Mouse (Mus musculus) heart, postnatal 0 days (tissue): ENCODE results near the gene Srrd. TPM values are rescaled to one million over a fixed set of nuclear protein-coding genes. Genes with fewer than 3 reads are reported as not detected.
A peak's percentile ranks its signal among the peaks of the same experiment; 100 is the strongest.
"Not testable (repeated sequence)": the region's sequence is repeated elsewhere in the genome, so short reads cannot be mapped to it uniquely, and the experiment has no call there.

Source experiments
- ATAC-seq: fragments of 200-750 bp; cut with Nextera tagmentation; 2 replicates; pipeline ENCODE4 v1.8.0; 2017; ENCODE audit warnings: low read depth, moderate number of reproducible peaks, moderate library complexity; ENCODE audit not compliant: insufficient read depth
- DNase-seq: peaks from one replicate; pipeline ENCODE4 v3.0.0-alpha.2; 2016; ENCODE audit warnings: low spot score
- H3K27ac ChIP-seq: fragments of 300-500 bp; sonication (generic); 2 replicates; pipeline ENCODE4 v1.5.1; 2014; ENCODE audit warnings: low read depth, mild to moderate bottlenecking
- H3K27me3 ChIP-seq: fragments of 300-500 bp; sonication (generic); 2 replicates; pipeline ENCODE4 v1.6.1; 2014; ENCODE audit warnings: low read length, mixed read lengths; ENCODE audit not compliant: control insufficient read depth, insufficient read depth
- H3K36me3 ChIP-seq: fragments of 300-500 bp; sonication (generic); replicated peaks from 2 replicates; pipeline ENCODE4 v1.6.1; 2014; ENCODE audit warnings: low read length, mixed read lengths; ENCODE audit not compliant: control insufficient read depth, insufficient read depth
- H3K4me1 ChIP-seq: fragments of 300-500 bp; sonication (generic); 2 replicates; pipeline ENCODE4 v1.6.1; 2014; ENCODE audit warnings: antibody characterized with exemption; ENCODE audit not compliant: control insufficient read depth, insufficient read depth
- H3K4me2 ChIP-seq: fragments of 300-500 bp; sonication (generic); 2 replicates; pipeline ENCODE4 v1.6.1; 2014; ENCODE audit warnings: low read depth, mild to moderate bottlenecking, low read length, moderate library complexity
- H3K4me3 ChIP-seq: fragments of 300-500 bp; sonication (generic); 2 replicates; pipeline ENCODE4 v1.5.1; 2014; ENCODE audit warnings: low read depth, low read length
- H3K9ac ChIP-seq: fragments of 300-500 bp; sonication (generic); replicated peaks from 2 replicates; pipeline ENCODE4 v1.6.1; 2014; ENCODE audit warnings: low read depth, low read length, mixed read lengths
- H3K9me3 ChIP-seq: fragments of 300-500 bp; sonication (generic); replicated peaks from 2 replicates; pipeline ENCODE4 v1.6.1; 2016; ENCODE audit warnings: low read length; ENCODE audit not compliant: control insufficient read depth
- CTCF ChIP-seq: IDR thresholded peaks from 2 replicates; pipeline ENCODE4 v1.5.1; 2016; ENCODE audit warnings: antibody characterized with exemption, control low read depth, low read depth
- EP300 ChIP-seq: IDR thresholded peaks from 2 replicates; pipeline ENCODE4 v1.6.1; 2016; ENCODE audit warnings: antibody characterized with exemption, low read depth
- WGBS: fragments of 180-500 bp; shearing (Covaris S2); extraction: QIAGEN DNeasy Blood & Tissue Kit; methylation state at CpG from one replicate; pipeline ENCODE4 v1.1.7; 2014; 5-methylcytosine and 5-hydroxymethylcytosine counted together
- polyA plus RNA-seq: library from polyadenylated mRNA; unstranded; fragments of >200 nt; fragmentation: Nextera tagmentation; extraction: Ambion mirVana; gene quantifications from 2 replicates; pipeline ENCODE4 v1.2.1, GENCODE M21; 2015
- total RNA-seq: library from RNA; depleted of rRNA; stranded (reverse); fragments of >200 nt; gene quantifications from 2 replicates; pipeline ENCODE4 v1.2.3, GENCODE M21; 2014; ENCODE audit warnings: low replicate concordance

The Srrd gene
- total and polyA plus RNA-seq, 2 experiments from 2014 or later, result 18.2 to 65.2 TPM

DNA sequence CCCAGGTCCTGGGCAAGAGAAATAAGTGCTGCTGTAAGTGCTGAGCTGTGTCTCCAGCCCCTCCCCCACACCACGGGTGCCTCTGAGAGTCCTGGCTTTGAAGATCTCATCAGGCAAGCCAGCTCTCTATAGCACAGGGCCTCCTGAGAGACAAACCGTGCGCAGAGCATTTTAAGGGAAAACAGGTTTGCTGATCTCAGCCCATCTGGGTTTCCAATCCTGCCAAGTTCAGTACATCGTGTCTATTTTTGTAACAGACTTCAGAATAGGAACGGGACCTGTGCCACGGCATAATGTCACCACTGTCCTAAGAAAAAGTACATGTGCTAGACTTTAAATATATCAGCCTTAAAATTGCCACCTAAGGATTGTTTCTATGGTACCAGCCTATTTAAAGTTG, 21.9 kb downstream of the Srrd start:
- Histone ChIP-seq H3K9me3 (no peaks in the 10 kb centered on the region), H3K4me2 (no peak overlapping the region), H3K9ac (no peak overlapping the region), H3K27me3 (no peaks in the 10 kb centered on the region), H3K27ac (no peak overlapping the region), H3K36me3 (peaks cover 6% of the 10 kb centered on the region; the same call in 1 of the 2 replicates), H3K4me1 (peaks cover 20% of the 10 kb centered on the region), H3K4me3 (no peak overlapping the region)
- DNase-seq, result no peak
- no peak for ATAC-seq
- 39% methylated on average over 6 of the region's 6 CpGs for WGBS
- no peak for TF ChIP-seq EP300
- TF ChIP-seq CTCF, result no peak

DNA sequence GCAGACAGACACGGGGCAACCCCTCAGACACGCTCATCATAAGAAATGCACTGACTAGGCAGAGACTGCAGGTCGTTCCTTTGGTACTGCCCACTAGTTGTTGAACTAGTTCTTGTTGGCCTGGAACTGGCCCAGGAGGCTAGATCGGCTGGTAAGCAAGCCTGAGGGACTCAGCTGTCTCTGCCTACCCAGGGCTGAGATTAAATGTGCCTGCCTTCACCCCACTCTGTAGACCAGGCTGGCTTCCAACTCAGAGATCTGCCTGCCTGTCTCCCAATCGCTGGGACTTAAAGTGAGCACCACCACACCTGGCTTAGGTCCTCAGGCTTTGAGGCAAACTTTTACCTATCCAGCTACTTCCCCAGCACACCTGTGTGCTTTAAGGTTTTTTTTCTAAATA, 22.5 kb downstream of the Srrd start:
- no peaks in the 10 kb centered on the region for H3K9me3 ChIP-seq
- H3K4me1 ChIP-seq, result peaks cover 15% of the 10 kb centered on the region
- no peaks in the 10 kb centered on the region for H3K27me3 ChIP-seq
- no peak overlapping the region for H3K9ac ChIP-seq
- no peak for ATAC-seq
- H3K4me3 ChIP-seq, result no peak overlapping the region
- 78% methylated on average over 5 of the region's 5 CpGs for WGBS
- TF ChIP-seq CTCF (no peak), EP300 (no peak)
- no peak for DNase-seq
- H3K27ac ChIP-seq, result no peak overlapping the region
- H3K36me3 ChIP-seq, result peaks cover 12% of the 10 kb centered on the region
- no peak overlapping the region for H3K4me2 ChIP-seq

GRCm38 (mm10) chr5:112319343-112319742, 23.5 kb downstream of the Srrd start:
- not testable (repeated sequence) for H3K4me3 ChIP-seq, H3K4me1 ChIP-seq, H3K27ac ChIP-seq, H3K27me3 ChIP-seq, H3K9me3 ChIP-seq, H3K4me2 ChIP-seq, DNase-seq, ATAC-seq, H3K9ac ChIP-seq
- H3K36me3 ChIP-seq, result peaks cover 21% of the 10 kb centered on the region
- WGBS, result 56% methylated on average over 2 of the region's 2 CpGs

DNA sequence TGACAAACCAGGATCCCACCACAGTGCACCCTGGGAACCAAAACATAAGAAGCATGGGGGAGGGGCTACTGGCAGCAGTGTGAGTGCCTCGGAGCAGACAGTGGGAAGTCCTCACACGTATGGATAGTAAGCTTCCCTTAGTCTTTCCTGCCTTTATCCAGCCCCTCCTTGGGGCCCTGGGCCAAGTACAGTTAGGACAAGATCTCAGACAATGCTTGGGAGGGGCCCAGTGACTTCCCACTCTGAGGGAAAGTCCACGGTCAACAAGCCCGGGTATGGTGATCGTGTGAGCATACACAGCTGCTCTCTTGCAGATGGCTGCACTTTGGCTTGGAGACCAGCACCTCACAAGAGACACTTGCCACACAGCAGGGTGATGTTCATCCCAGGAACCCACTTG, 25.5 kb downstream of the Srrd start:
- Histone ChIP-seq H3K9me3 (no peaks in the 10 kb centered on the region), H3K36me3 (peaks cover 37% of the 10 kb centered on the region), H3K27ac (peak overlapping the region; percentile 47), H3K4me2 (no peak overlapping the region), H3K9ac (no peak overlapping the region; the same call in 1 of the 2 replicates), H3K27me3 (no peaks in the 10 kb centered on the region), H3K4me1 (0 out of 2 replicates have a peak, but pooled peaks cover 4% of the 10 kb centered on the region), H3K4me3 (no peak overlapping the region)
- 24% methylated on average over 5 of the region's 5 CpGs for WGBS
- ATAC-seq (peak; percentile 76), DNase-seq (peak; percentile 58)
- no peak; the same call in 1 of the 2 replicates for TF ChIP-seq EP300
- TF ChIP-seq CTCF, result no peak

GRCm38 (mm10) chr5:112316468-112316867, 26.4 kb downstream of the Srrd start:
- H3K4me1 ChIP-seq, result 0 out of 2 replicates have a peak, but pooled peaks cover 4% of the 10 kb centered on the region
- H3K36me3 ChIP-seq, result peaks cover 46% of the 10 kb centered on the region
- H3K9ac ChIP-seq, result no peak overlapping the region
- H3K27ac ChIP-seq, result peak overlapping the region; percentile 47
- no peak overlapping the region for H3K4me3 ChIP-seq
- no peaks in the 10 kb centered on the region for H3K27me3 ChIP-seq
- no peaks in the 10 kb centered on the region for H3K9me3 ChIP-seq
- ATAC-seq, result no peak
- 69% methylated on average over 5 of the region's 5 CpGs for WGBS
- no peak for TF ChIP-seq CTCF
- no peak for TF ChIP-seq EP300
- DNase-seq, result no peak
- no peak overlapping the region for H3K4me2 ChIP-seq

GRCm38 (mm10) chr5:112313222-112313885, 29.5 kb downstream of the Srrd start:
- H3K36me3 ChIP-seq, result peaks cover 76% of the 10 kb centered on the region
- no peak overlapping the region for H3K4me3 ChIP-seq
- no peak overlapping the region for H3K4me2 ChIP-seq
- H3K9me3 ChIP-seq, result no peaks in the 10 kb centered on the region
- ATAC-seq, result no peak
- no peak overlapping the region for H3K27ac ChIP-seq
- no peak for TF ChIP-seq EP300
- no peak for TF ChIP-seq CTCF
- H3K4me1 ChIP-seq, result no peaks in the 10 kb centered on the region
- no peaks in the 10 kb centered on the region for H3K27me3 ChIP-seq
- 66% methylated on average over 11 of the region's 11 CpGs for WGBS
- DNase-seq, result no peak
- H3K9ac ChIP-seq, result no peak overlapping the region
